Mouse (Mus musculus): ENCODE measurements at regions not wholly inside any gene's neighbourhood (a gene's known extent, or its start where the extent isn't known, plus 50 kb on each side); places are given as distances from the start of the nearest gene placed in this dataset.

DNA sequence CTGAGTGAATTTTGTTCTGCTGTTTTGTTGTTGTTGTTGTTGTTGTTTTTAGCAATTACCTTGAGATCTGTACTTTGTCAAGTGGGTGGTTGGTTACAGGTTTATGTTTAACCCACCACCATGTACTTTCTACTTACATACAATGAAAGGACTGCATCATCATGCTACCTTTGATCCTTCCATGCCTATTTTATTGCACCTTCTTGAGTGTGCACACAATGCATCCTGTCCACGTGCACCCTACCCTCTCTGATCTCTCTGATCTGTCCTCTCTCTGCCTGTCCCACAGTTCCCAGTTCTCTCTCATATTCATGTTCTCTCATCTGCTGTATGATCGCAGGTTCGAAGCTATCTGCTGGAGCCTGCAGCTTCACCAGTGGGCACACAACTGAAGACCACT is 59.9 kb upstream of the Gas1 start:
- DNase-seq (ENCODE audit: low read depth): no peak

DNA sequence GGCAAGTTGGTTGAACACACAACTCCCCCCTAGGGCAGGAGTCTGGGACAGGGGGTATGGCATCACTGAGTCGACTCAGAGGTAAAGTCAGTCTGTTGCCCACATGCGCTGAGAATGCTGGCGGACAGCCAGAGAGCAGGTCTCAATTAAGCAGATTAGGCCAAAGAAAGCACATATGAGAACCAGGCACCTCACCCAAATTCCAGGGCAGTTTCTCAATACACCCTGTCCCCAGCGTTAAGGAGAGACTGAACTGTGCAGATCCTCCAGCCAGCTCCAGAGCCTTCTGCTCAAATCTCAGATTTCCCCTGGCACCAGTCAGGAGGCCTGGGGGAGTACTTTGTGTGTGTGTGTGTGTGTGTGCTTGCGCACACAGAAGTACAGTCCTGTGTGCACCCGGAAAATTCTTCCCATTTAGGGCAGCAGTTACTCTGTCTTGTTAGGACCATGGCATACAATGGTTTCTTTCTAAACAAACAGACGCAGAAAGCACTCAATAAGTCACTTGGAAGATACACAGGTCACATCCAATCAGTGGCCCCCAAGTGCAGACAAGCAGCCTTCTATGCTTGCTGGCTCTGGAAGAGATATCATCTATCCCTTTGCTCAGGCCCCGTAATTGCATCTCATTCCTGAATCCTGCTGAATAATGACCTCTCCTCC is 65.4 kb upstream of the Gas1 start:
- DNase-seq (ENCODE audit: low read depth): peak; percentile 90

DNA sequence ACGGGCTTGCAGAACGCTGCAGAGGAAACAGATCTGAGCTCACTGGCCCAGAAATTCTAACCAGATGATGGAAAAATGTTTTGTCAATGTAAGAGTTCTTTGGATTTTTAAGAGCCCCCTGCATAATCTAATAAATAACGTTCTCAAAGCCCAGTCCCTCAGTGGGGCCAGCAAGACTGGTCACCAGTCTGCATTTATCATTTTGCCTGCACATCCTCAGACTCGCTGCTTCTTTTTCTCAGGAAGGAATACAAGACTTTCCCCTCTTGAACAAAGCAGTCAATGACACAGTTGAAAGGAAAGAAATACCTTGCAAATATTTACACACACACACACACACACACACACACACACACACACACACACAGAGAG is 65.9 kb upstream of the Gas1 start:
- no peak for DNase-seq (ENCODE audit: low read depth)

GRCm38 (mm10) chr13:60255162-60255561 is 78.0 kb upstream of the Gas1 start:
- DNase-seq (ENCODE audit: low read depth): no peak

GRCm38 (mm10) chr13:60255715-60256114 is 78.5 kb upstream of the Gas1 start:
- DNase-seq (ENCODE audit: low read depth): peak; percentile 48

- peak; percentile 34 for DNase-seq (ENCODE audit: low read depth)
Observed at GRCm38 (mm10) chr13:60256997-60257396, 79.8 kb upstream of the Gas1 start.

DNA sequence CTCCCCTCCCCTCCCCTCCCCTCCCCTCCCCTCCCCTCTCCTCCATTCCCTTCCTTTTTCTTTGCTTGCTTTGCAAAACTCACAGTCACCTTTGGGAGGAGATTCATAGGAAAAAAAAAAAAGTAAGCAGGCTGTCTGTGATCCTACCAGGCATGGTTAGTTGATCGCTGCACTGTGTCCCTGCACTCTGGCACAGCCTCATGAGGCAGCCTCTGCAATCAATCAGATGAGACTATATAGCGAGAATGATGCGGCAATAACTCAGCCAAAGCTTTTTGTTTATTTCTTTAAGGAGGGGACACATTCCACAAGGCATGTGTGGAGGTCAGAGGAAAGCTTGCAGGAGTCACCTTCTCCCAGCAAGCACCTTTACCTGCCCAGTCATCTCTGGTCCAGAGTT is 80.7 kb upstream of the Gas1 start:
- peak; percentile 28 for DNase-seq (ENCODE audit: low read depth)

- no peak for DNase-seq (ENCODE audit: low read depth)
Observed at GRCm38 (mm10) chr13:60262449-60263028, 85.4 kb upstream of the Gas1 start.

- DNase-seq (ENCODE audit: low read depth): no peak
Observed at GRCm38 (mm10) chr13:60264504-60264903, 87.3 kb upstream of the Gas1 start.

GRCm38 (mm10) chr13:60267557-60267956 is 90.4 kb upstream of the Gas1 start:
- peak; percentile 65 for DNase-seq (ENCODE audit: low read depth)

- no peak for DNase-seq (ENCODE audit: low read depth)
Observed at GRCm38 (mm10) chr13:60268256-60268655, 91.1 kb upstream of the Gas1 start.

GRCm38 (mm10) chr13:60269406-60269841 is 92.3 kb upstream of the Gas1 start:
- no peak for DNase-seq (ENCODE audit: low read depth)

GRCm38 (mm10) chr13:60270526-60270925 is 93.4 kb upstream of the Gas1 start:
- DNase-seq (ENCODE audit: low read depth): no peak

DNA sequence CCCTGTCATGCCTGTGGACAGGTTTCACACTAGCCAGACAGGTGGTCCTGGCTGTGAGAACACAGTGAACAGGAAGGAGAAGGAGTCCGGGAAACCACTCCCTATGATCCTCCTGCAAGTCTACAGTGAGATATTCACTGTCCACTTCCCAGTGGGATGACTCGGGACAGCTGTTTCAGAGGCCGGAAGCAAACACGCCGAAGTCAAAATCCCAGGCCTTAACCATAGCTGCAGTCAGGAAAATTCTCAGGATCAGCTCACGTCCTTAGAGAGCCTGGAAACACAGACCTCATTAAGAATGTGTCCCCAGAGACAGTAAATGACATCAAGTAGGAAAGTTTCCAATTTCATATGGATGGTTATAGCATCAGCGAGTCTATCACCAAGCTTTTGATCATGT is 96.2 kb upstream of the Gas1 start:
- DNase-seq (ENCODE audit: low read depth): no peak

GRCm38 (mm10) chr13:60282543-60283251 is 105.5 kb upstream of the Gas1 start:
- DNase-seq (ENCODE audit: low read depth): peak; percentile 89

GRCm38 (mm10) chr13:60286525-60287224 is 109.5 kb upstream of the Gas1 start:
- DNase-seq (ENCODE audit: low read depth): peak; percentile 57

- DNase-seq (ENCODE audit: low read depth): peak; percentile 79
Observed at GRCm38 (mm10) chr13:60289650-60290049, 112.5 kb upstream of the Gas1 start.

- peak; percentile 40 for DNase-seq (ENCODE audit: low read depth)
Observed at GRCm38 (mm10) chr13:60290820-60291219, 113.7 kb upstream of the Gas1 start.

GRCm38 (mm10) chr13:60291344-60291743 is 114.2 kb upstream of the Gas1 start:
- DNase-seq (ENCODE audit: low read depth): no peak

- peak; percentile 72 for DNase-seq (ENCODE audit: low read depth)
Observed at GRCm38 (mm10) chr13:60296201-60296895, 119.2 kb upstream of the Gas1 start.

DNA sequence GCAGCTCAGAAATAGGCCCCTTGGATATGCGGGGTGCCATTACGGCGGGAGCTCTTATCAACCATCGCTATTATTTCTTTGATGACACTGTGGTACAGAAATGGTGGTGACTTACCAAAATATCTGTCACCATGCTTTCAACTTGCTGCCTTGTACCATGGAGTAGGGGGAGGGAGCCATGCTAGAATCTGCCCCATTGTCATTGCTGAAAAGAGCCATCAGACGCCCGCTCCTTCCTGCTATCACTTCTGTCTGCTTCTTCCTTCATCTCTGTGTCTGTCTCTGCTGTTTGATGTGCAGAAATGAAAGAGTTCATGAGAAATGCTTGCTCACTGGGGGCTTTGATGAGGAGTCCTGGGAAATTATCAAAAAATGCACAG is 119.7 kb upstream of the Gas1 start:
- no peak for DNase-seq (ENCODE audit: low read depth)

GRCm38 (mm10) chr13:60298575-60298974 is 121.4 kb upstream of the Gas1 start:
- peak; percentile 66 for DNase-seq (ENCODE audit: low read depth)

All from NIH3T3 (cell line).